Mouse (Mus musculus) cerebellum, adult 2 months (tissue): ENCODE data around the gene Enkd1.

Source experiments
- CTCF ChIP-seq: fragments of 200-500 bp; IDR thresholded peaks from 2 replicates; pipeline ENCODE4 v1.5.1; 2011; ENCODE audit warnings: low read depth, mild to moderate bottlenecking, control low read depth, low read length, moderate library complexity, borderline replicate concordance; ENCODE audit not compliant: insufficient read depth
- POLR2A ChIP-seq: fragments of 200-500 bp; IDR thresholded peaks from 2 replicates; pipeline ENCODE4 v1.6.1; 2011; ENCODE audit warnings: low read length, control low read depth, borderline replicate concordance; ENCODE audit not compliant: insufficient read depth

GRCm38 (mm10) chr8:105709317-105709716 lies 1.3 kb upstream of the Enkd1 start:
- TF ChIP-seq POLR2A (no peak), CTCF (no peak)
